Mouse (Mus musculus) stomach, embryonic 14.5 days (tissue): ENCODE measurements around the gene Uchl5. TPM values are rescaled to one million over a fixed set of nuclear protein-coding genes. Genes with fewer than 3 reads are reported as not detected.
A peak's percentile ranks its signal among the peaks of the same experiment; 100 is the strongest.

Source experiments
- ATAC-seq: fragments of 200-750 bp; cut with Nextera tagmentation; 2 replicates; pipeline ENCODE4 v1.8.0; 2017; ENCODE audit warnings: low read depth, moderate TSS enrichment; ENCODE audit not compliant: insufficient number of reproducible peaks, insufficient read depth, low FRiP score
- H3K27ac ChIP-seq: fragments of 300-500 bp; sonication (generic); 2 replicates; pipeline ENCODE4 v1.5.1; 2014; ENCODE audit warnings: mild to moderate bottlenecking, low read length, moderate library complexity, mixed read lengths
- H3K27me3 ChIP-seq: fragments of 300-500 bp; sonication (generic); 2 replicates; pipeline ENCODE4 v1.6.1; 2014; ENCODE audit warnings: low read length, control low read depth, mixed read lengths; ENCODE audit not compliant: control insufficient read depth, insufficient read depth
- H3K36me3 ChIP-seq: fragments of 300-500 bp; sonication (generic); 2 replicates; pipeline ENCODE4 v1.6.1; 2014; ENCODE audit warnings: mild to moderate bottlenecking, control low read depth, low read length, moderate library complexity, mixed read lengths; ENCODE audit not compliant: control insufficient read depth, insufficient read depth
- H3K4me1 ChIP-seq: fragments of 300-500 bp; sonication (generic); 2 replicates; pipeline ENCODE4 v1.6.1; 2014; ENCODE audit warnings: low read length, control low read depth, mixed read lengths; ENCODE audit not compliant: control insufficient read depth, insufficient read depth
- H3K4me2 ChIP-seq: fragments of 300-500 bp; sonication (generic); replicated peaks from 2 replicates; pipeline ENCODE4 v1.6.1; 2014; ENCODE audit warnings: low read depth, low read length, control low read depth
- H3K4me3 ChIP-seq: fragments of 300-500 bp; sonication (generic); 2 replicates; pipeline ENCODE4 v1.5.1; 2014; ENCODE audit warnings: low read depth, low read length, control low read depth
- H3K9ac ChIP-seq: fragments of 300-500 bp; sonication (generic); replicated peaks from 2 replicates; pipeline ENCODE4 v1.6.1; 2014; ENCODE audit warnings: low read depth, mild to moderate bottlenecking, control low read depth, low read length, moderate library complexity, mixed read lengths
- H3K9me3 ChIP-seq: fragments of 300-500 bp; sonication (generic); 2 replicates; pipeline ENCODE4 v1.6.1; 2016; ENCODE audit warnings: low read depth, low read length, control low read depth; ENCODE audit not compliant: control insufficient read depth
- WGBS: fragments of 180-500 bp; shearing (Covaris S2); extraction: QIAGEN DNeasy Blood & Tissue Kit; methylation state at CpG from one replicate; pipeline ENCODE4 v1.1.7; 2014; 5-methylcytosine and 5-hydroxymethylcytosine counted together
- polyA plus RNA-seq: library from polyadenylated mRNA; unstranded; fragments of >200 nt; fragmentation: Nextera tagmentation; extraction: Ambion mirVana; gene quantifications from 2 replicates; pipeline ENCODE4 v1.2.1, GENCODE M21; 2014

Gene Uchl5
- polyA plus RNA-seq, 1 experiment from 2014 or later, result 64.6 TPM

GRCm38 (mm10) chr1:143773082-143773481 lies 4.0 kb upstream of the Uchl5 start:
- H3K9me3 ChIP-seq, result no peaks in the 10 kb centered on the region
- H3K9ac ChIP-seq, result no peak overlapping the region
- no peak for ATAC-seq
- no peaks in the 10 kb centered on the region for H3K4me1 ChIP-seq
- H3K27ac ChIP-seq, result no peak overlapping the region
- H3K36me3 ChIP-seq, result peaks cover 8% of the 10 kb centered on the region
- no peak overlapping the region for H3K4me2 ChIP-seq
- no peaks in the 10 kb centered on the region for H3K27me3 ChIP-seq
- no peak overlapping the region for H3K4me3 ChIP-seq
- 54% methylated on average over 7 of the region's 7 CpGs for WGBS

- Histone ChIP-seq H3K9ac (no peak overlapping the region), H3K27me3 (no peaks in the 10 kb centered on the region), H3K4me1 (0 out of 2 replicates have a peak, but pooled peaks cover 3% of the 10 kb centered on the region), H3K4me2 (no peak overlapping the region), H3K9me3 (no peaks in the 10 kb centered on the region), H3K4me3 (no peak overlapping the region), H3K36me3 (peaks cover 8% of the 10 kb centered on the region), H3K27ac (no peak overlapping the region)
- ATAC-seq, result no peak
- WGBS, result 61% methylated on average over 6 of the region's 6 CpGs
Measured at GRCm38 (mm10) chr1:143773909-143774308, 3.2 kb upstream of the Uchl5 start.

- no peaks in the 10 kb centered on the region for H3K27me3 ChIP-seq
- WGBS, result 1% methylated on average over 39 of the region's 39 CpGs
- no peaks in the 10 kb centered on the region for H3K36me3 ChIP-seq
- 0 out of 2 replicates have a peak, but pooled peaks cover 3% of the 10 kb centered on the region for H3K4me1 ChIP-seq
- peak overlapping the region; percentile 89 for H3K4me3 ChIP-seq
- H3K9ac ChIP-seq, result peak overlapping the region; percentile 87
- H3K4me2 ChIP-seq, result peak overlapping the region; percentile 87
- peak overlapping the region; percentile 63 for H3K27ac ChIP-seq
- no peaks in the 10 kb centered on the region for H3K9me3 ChIP-seq
- ATAC-seq, result peak; percentile 35; the same call in 1 of the 2 replicates
Measured at GRCm38 (mm10) chr1:143777558-143778218, 616 bp downstream of the Uchl5 start.

GRCm38 (mm10) chr1:143788584-143789227 lies 11.6 kb downstream of the Uchl5 start:
- no peak overlapping the region for H3K4me2 ChIP-seq
- H3K9ac ChIP-seq, result no peak overlapping the region
- H3K4me3 ChIP-seq, result no peak overlapping the region
- H3K27me3 ChIP-seq, result no peaks in the 10 kb centered on the region
- no peak overlapping the region for H3K27ac ChIP-seq
- ATAC-seq, result no peak
- 83% methylated on average over 2 of the region's 2 CpGs for WGBS
- H3K9me3 ChIP-seq, result no peaks in the 10 kb centered on the region
- H3K36me3 ChIP-seq, result no peaks in the 10 kb centered on the region; the same call in 1 of the 2 replicates
- no peaks in the 10 kb centered on the region for H3K4me1 ChIP-seq

- peak; percentile 46; the same call in 1 of the 2 replicates for ATAC-seq
- H3K36me3 ChIP-seq, result no peaks in the 10 kb centered on the region; the same call in 1 of the 2 replicates
- H3K9me3 ChIP-seq, result no peaks in the 10 kb centered on the region
- H3K4me1 ChIP-seq, result no peaks in the 10 kb centered on the region
- H3K4me2 ChIP-seq, result no peak overlapping the region
- no peaks in the 10 kb centered on the region for H3K27me3 ChIP-seq
- no peak overlapping the region for H3K9ac ChIP-seq
- 30% methylated on average over 4 of the region's 4 CpGs for WGBS
- H3K27ac ChIP-seq, result no peak overlapping the region
- H3K4me3 ChIP-seq, result no peak overlapping the region
Measured at GRCm38 (mm10) chr1:143803537-143803936, 26.5 kb downstream of the Uchl5 start.

DNA sequence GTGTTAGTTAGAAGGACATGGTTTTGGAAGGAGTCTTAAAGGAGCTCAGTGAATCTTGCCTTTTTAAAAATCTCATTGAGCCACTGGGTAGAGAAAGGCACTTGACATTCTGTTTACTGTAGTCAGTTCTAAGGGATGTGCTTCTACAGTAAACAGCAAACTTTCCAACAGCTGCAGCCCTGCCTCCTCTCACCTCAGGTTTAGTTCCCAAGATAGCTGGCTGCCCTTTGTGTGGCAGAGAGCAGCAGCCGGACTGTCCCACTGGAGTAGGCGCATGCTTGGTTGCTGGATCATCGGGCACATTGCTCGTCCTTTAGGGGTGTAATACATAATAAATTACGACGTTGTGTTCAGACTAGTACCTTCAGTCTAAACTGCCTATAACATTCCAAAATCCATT lies 32.0 kb downstream of the Uchl5 start:
- H3K27ac ChIP-seq, result no peak overlapping the region
- no peaks in the 10 kb centered on the region for H3K4me1 ChIP-seq
- H3K4me2 ChIP-seq, result no peak overlapping the region
- no peaks in the 10 kb centered on the region; the same call in 1 of the 2 replicates for H3K36me3 ChIP-seq
- 81% methylated on average over 6 of the region's 6 CpGs for WGBS
- no peak overlapping the region for H3K9ac ChIP-seq
- H3K27me3 ChIP-seq, result no peaks in the 10 kb centered on the region
- H3K9me3 ChIP-seq, result no peaks in the 10 kb centered on the region
- no peak for ATAC-seq
- H3K4me3 ChIP-seq, result no peak overlapping the region

DNA sequence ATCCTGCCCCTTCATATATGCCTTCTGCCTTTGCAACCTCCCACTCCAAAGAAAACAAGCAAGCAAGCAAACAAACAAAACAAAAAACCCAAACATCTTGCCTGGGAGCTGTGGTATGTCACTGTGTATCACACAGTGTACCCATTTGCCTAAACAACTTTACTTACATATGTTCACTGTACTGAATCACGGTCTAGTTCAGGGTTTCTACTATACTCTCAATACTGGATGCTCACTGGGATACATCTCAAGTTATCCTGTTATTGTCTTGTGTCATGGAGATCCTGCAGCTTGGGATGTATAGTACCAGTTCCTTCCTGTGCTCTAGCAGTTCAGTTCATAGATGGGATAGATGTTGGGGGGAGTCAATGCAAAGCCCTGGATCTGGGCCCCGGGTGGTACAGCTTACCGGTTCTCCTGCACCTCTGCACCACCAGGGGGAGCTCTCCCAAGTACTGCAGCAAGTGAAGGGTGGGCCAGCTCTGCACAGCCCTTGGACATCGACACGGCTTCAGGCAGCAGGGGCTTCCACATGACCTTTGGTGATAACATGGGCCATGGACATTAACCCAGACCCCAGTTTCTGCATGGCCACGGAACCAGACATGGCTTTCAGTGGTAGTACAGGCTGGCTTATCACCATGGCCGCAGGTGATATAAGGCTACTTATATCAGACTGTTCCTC lies 36.7 kb downstream of the Uchl5 start:
- peak; percentile 77 for ATAC-seq
- H3K36me3 ChIP-seq, result no peaks in the 10 kb centered on the region
- WGBS, result 37% methylated on average over 7 of the region's 7 CpGs
- H3K9me3 ChIP-seq, result no peaks in the 10 kb centered on the region
- no peak overlapping the region for H3K27ac ChIP-seq
- no peak overlapping the region for H3K4me2 ChIP-seq
- H3K9ac ChIP-seq, result no peak overlapping the region
- H3K27me3 ChIP-seq, result no peaks in the 10 kb centered on the region
- no peaks in the 10 kb centered on the region for H3K4me1 ChIP-seq
- no peak overlapping the region for H3K4me3 ChIP-seq

DNA sequence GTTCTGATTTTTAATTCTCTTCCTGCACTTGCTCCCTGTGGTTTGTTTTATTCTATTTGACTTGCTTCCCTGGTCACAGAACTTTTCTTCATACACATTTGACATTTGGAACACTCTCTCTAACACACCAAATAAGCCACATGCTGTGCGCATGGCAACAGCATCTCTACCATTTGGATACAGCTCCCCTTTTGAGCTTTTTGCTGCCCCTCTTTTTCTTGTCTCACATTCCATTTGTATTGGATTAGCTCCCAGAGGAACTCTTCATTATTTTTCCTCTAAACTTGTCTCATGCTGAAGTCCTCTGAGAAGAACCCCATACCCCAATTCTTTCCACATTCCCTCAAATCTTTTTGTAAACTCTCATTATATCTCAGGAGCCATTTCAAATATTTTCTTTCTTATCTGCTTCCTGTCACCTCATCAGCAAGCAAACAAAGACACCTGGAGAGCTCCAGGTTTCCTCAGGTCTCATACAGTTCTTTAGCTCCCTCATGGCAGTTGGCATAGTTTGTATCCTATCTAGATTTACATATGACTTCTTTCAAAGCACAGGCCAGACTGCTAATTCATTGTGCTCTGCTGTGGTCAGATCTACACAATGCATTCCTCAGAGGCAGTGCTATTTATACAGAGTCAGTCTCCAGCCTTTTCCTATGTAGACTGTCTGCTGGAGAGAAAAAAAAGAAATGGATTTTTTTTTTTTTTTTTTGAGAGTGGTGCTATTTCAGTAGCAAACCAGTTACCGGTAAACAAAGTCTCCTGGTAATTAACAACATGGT lies 43.2 kb downstream of the Uchl5 start:
- Histone ChIP-seq H3K4me1 (no peaks in the 10 kb centered on the region), H3K9me3 (no peaks in the 10 kb centered on the region), H3K9ac (no peak overlapping the region), H3K36me3 (no peaks in the 10 kb centered on the region), H3K4me3 (no peak overlapping the region), H3K27ac (no peak overlapping the region), H3K27me3 (no peaks in the 10 kb centered on the region), H3K4me2 (no peak overlapping the region)
- peak; percentile 65; the same call in 1 of the 2 replicates for ATAC-seq
- 65% methylated on average over 2 of the region's 2 CpGs for WGBS
